16 mouse cellular contexts compared by ENCODE assay signal in the genomic region with DNA sequence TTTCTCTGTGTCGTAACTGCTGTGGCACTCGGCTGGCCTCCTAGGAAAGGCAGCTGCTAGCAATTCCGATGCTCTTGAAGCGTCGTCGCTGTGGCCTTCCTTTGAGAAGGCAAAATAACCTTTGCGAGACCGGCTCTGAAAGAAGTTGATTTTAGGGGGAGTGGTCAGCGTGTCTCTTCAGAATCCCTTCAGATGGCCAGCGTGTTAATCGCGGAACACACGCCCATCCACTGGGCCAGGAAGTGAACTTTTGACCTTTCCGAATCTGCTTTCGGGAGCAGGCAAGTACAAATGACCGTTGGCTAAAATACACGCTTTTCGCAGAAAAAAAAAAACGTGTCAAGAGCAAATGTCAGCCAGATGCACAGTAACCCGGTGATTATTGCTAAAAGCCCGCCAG. TPM values are rescaled to one million over a fixed set of nuclear protein-coding genes. Genes with fewer than 3 reads are reported as not detected.
A peak's percentile ranks its signal among the peaks of the same experiment; 100 is the strongest.
DNase-seq lines count a peak whose midpoint lies in the region; ATAC-seq and TF ChIP-seq lines count a peak whose summit lies in the region.
"Had no signal": no experiment of that assay in that cellular context is flagged by ENCODE, and none has a peak within 500 bp of the region (broad histone marks: within the 10 kb centered on the region; RNA-seq: fewer than 3 reads in every experiment).

No protein-coding gene starts in this region.

- 0 out of 2 replicates have a peak overlapping the region, but pooled peaks have one; percentile 14 for H3K4me2 ChIP-seq in lung, embryonic 15.5 days
- no peak overlapping the region for H3K4me2 ChIP-seq in lung, postnatal 0 days (replicated peaks; ENCODE audit: low read depth, low read length)
- H3K4me2 ChIP-seq in embryonic facial prominence, embryonic 12.5 days (replicated peaks): peak overlapping the region; percentile 9; the same call in 1 of the 2 replicates
- peak overlapping the region; percentile 21 for H3K4me2 ChIP-seq in neural tube, embryonic 12.5 days (replicated peaks)

- DNase-seq in lung, postnatal 0 days (ENCODE audit: low spot score): no peak
- peak; percentile 81 for DNase-seq in embryo, embryonic 10 days (ENCODE audit: low spot score)
- no peak for DNase-seq in adrenal gland, postnatal 36 days
- DNase-seq in heart, adult 11 months: no peak
- DNase-seq: adrenal gland, postnatal 14 days; cerebellum, postnatal 14 days; gastrocnemius, postnatal 36 days; midbrain, embryonic 14.5 days had no signal

- H3K4me1 ChIP-seq in lung, embryonic 15.5 days: 0 out of 2 replicates have a peak, but pooled peaks cover 3% of the 10 kb centered on the region
- no peaks in the 10 kb centered on the region for H3K4me1 ChIP-seq in lung, postnatal 0 days (ENCODE audit: insufficient read depth, low read depth, low read length)
- H3K4me1 ChIP-seq in embryonic facial prominence, embryonic 12.5 days: peaks cover 4% of the 10 kb centered on the region
- 0 out of 2 replicates have a peak, but pooled peaks cover 8% of the 10 kb centered on the region for H3K4me1 ChIP-seq in neural tube, embryonic 12.5 days

- H3K4me3 ChIP-seq in lung, embryonic 15.5 days: no peak overlapping the region
- no peak overlapping the region for H3K4me3 ChIP-seq in lung, postnatal 0 days (ENCODE audit: low read depth, low read length)
- H3K4me3 ChIP-seq in embryonic facial prominence, embryonic 12.5 days: no peak overlapping the region
- no peak overlapping the region for H3K4me3 ChIP-seq in neural tube, embryonic 12.5 days
- H3K4me3 ChIP-seq: layer of hippocampus, adult 2 months had no signal

- H3K27me3 ChIP-seq in lung, embryonic 15.5 days: no peaks in the 10 kb centered on the region
- H3K27me3 ChIP-seq in lung, postnatal 0 days (replicated peaks; ENCODE audit: insufficient read depth, low read length): no peaks in the 10 kb centered on the region
- H3K27me3 ChIP-seq in embryonic facial prominence, embryonic 12.5 days: no peaks in the 10 kb centered on the region
- H3K27me3 ChIP-seq in neural tube, embryonic 12.5 days (replicated peaks): no peaks in the 10 kb centered on the region

- WGBS in lung, embryonic 15.5 days: 37% methylated on average over 21 of the region's 21 CpGs
- WGBS in lung, postnatal 0 days: 27% methylated on average over 21 of the region's 21 CpGs
- WGBS in embryonic facial prominence, embryonic 12.5 days: 19% methylated on average over 21 of the region's 21 CpGs
- 12% methylated on average over 21 of the region's 21 CpGs for WGBS in neural tube, embryonic 12.5 days

- no peak for TF ChIP-seq EP300 in lung, postnatal 0 days (IDR thresholded peaks at IDR 0.05)

- TF ChIP-seq CTCF in lung, postnatal 0 days (IDR thresholded peaks at IDR 0.05): no peak

- no peak overlapping the region for H3K9ac ChIP-seq in lung, embryonic 15.5 days
- no peak overlapping the region for H3K9ac ChIP-seq in lung, postnatal 0 days (replicated peaks; ENCODE audit: low read depth)
- H3K9ac ChIP-seq in embryonic facial prominence, embryonic 12.5 days: no peak overlapping the region
- no peak overlapping the region for H3K9ac ChIP-seq in neural tube, embryonic 12.5 days

- H3K36me3 ChIP-seq in lung, embryonic 15.5 days: no peaks in the 10 kb centered on the region
- no peaks in the 10 kb centered on the region for H3K36me3 ChIP-seq in lung, postnatal 0 days (ENCODE audit: insufficient read depth, low read length)
- no peaks in the 10 kb centered on the region for H3K36me3 ChIP-seq in embryonic facial prominence, embryonic 12.5 days
- H3K36me3 ChIP-seq in neural tube, embryonic 12.5 days: no peaks in the 10 kb centered on the region

- ATAC-seq in lung, embryonic 15.5 days (ENCODE audit: borderline replicate concordance, extremely low read depth, low FRiP score, low TSS enrichment): no peak
- no peak for ATAC-seq in lung, postnatal 0 days
- no peak for ATAC-seq in embryonic facial prominence, embryonic 12.5 days (ENCODE audit: insufficient number of reproducible peaks, insufficient read depth, low FRiP score, low TSS enrichment)
- ATAC-seq in neural tube, embryonic 12.5 days (ENCODE audit: low FRiP score, low read depth): no peak
- ATAC-seq in activated CD4-positive, CD25-positive, alpha-beta regulatory T cell, adult 4 months: no peak
- ATAC-seq: hindbrain, postnatal 0 days had no signal

- no peaks in the 10 kb centered on the region for H3K9me3 ChIP-seq in lung, embryonic 15.5 days
- no peaks in the 10 kb centered on the region for H3K9me3 ChIP-seq in lung, postnatal 0 days (ENCODE audit: low read length)
- H3K9me3 ChIP-seq in embryonic facial prominence, embryonic 12.5 days: no peaks in the 10 kb centered on the region
- H3K9me3 ChIP-seq in neural tube, embryonic 12.5 days: no peaks in the 10 kb centered on the region

- H3K27ac ChIP-seq in lung, embryonic 15.5 days: no peak overlapping the region
- no peak overlapping the region for H3K27ac ChIP-seq in lung, postnatal 0 days (ENCODE audit: low read length)
- no peak overlapping the region for H3K27ac ChIP-seq in embryonic facial prominence, embryonic 12.5 days
- no peak overlapping the region for H3K27ac ChIP-seq in neural tube, embryonic 12.5 days
- H3K27ac ChIP-seq: hindbrain, postnatal 0 days; layer of hippocampus, adult 2 months; macrophage had no signal

RNA-seq across cellular contexts. Expression of a gene that starts 58.9 kb away (rescaled TPM):
- 25.5 and 29.0 TPM in 2 replicates for polyA plus RNA-seq in lung, embryonic 15.5 days (2015; fragmentation: Nextera tagmentation; extraction: Ambion mirVana)
- polyA plus RNA-seq in lung, postnatal 0 days (2015; fragmentation: Nextera tagmentation; extraction: Ambion mirVana): 19.4 and 22.1 TPM in 2 replicates
- 25.8 and 26.1 TPM in 2 replicates for polyA plus RNA-seq in embryonic facial prominence, embryonic 12.5 days (2016; fragmentation: Nextera tagmentation; extraction: Ambion mirVana)
- polyA plus RNA-seq in neural tube, embryonic 12.5 days (2016; fragmentation: Nextera tagmentation; extraction: Ambion mirVana): 23.0 and 25.8 TPM in 2 replicates
- 10 to 100 TPM; 23.8 to 25.3 TPM for total RNA-seq in adrenal gland, postnatal 36 days (2021)
- polyA plus RNA-seq in activated CD4-positive, CD25-positive, alpha-beta regulatory T cell, adult 4 months (2017; shearing (Covaris generic)): 1 to 10 TPM; 3.2 to 4.1 TPM

RNA-seq across cellular contexts. Expression of a gene that starts 59.5 kb away (rescaled TPM):
- polyA plus RNA-seq in lung, embryonic 15.5 days (2015; fragmentation: Nextera tagmentation; extraction: Ambion mirVana): 0.42 and 0.65 TPM in 2 replicates
- 0.08 and 0.19 TPM in 2 replicates for polyA plus RNA-seq in lung, postnatal 0 days (2015; fragmentation: Nextera tagmentation; extraction: Ambion mirVana)
- 0.65 and 0.97 TPM in 2 replicates for polyA plus RNA-seq in embryonic facial prominence, embryonic 12.5 days (2016; fragmentation: Nextera tagmentation; extraction: Ambion mirVana)
- polyA plus RNA-seq in neural tube, embryonic 12.5 days (2016; fragmentation: Nextera tagmentation; extraction: Ambion mirVana): 0.55 and 0.89 TPM in 2 replicates
- under 1 TPM; 0.16 to 0.66 TPM for total RNA-seq in adrenal gland, postnatal 36 days (2021)
- polyA plus RNA-seq in activated CD4-positive, CD25-positive, alpha-beta regulatory T cell, adult 4 months (2017; shearing (Covaris generic)): not detected
- total RNA-seq: gastrocnemius, postnatal 36 days had no signal
- polyA plus RNA-seq: heart, embryonic 16.5 days had no signal
